Mouse (Mus musculus): Measurements from ENCODE around the gene Brd3os.

GRCm38 (mm10) chr2:27415060-27415783, 26.9 kb upstream of the Brd3os start:
- TF ChIP-seq CTCF (IDR thresholded peaks at IDR 0.05; ENCODE audit: extremely low read depth, insufficient read length, insufficient replicate concordance, low read depth, low read length), result no peak
- no peak for TF ChIP-seq POLR2A (IDR thresholded peaks at IDR 0.05; ENCODE audit: low read depth, low read length)

Data from small intestine, adult 2 months (tissue).